Mouse (Mus musculus) hindbrain, embryonic 11.5 days (tissue): ENCODE results near the gene Clmn. TPM values are rescaled to one million over a fixed set of nuclear protein-coding genes. Genes with fewer than 3 reads are reported as not detected.
A peak's percentile ranks its signal among the peaks of the same experiment; 100 is the strongest.

Experiments
- ATAC-seq: fragments of 200-750 bp; cut with Nextera tagmentation; 2 replicates; pipeline ENCODE4 v1.8.0; 2017; ENCODE audit warnings: mild to moderate bottlenecking, moderate TSS enrichment, moderate library complexity; ENCODE audit not compliant: low FRiP score
- DNase-seq: peaks from one replicate; pipeline ENCODE4 v3.0.0-alpha.2; 2015; ENCODE audit warnings: low spot score
- H3K27ac ChIP-seq: fragments of 300-500 bp; sonication (generic); 2 replicates; pipeline ENCODE4 v1.5.1; 2014; ENCODE audit warnings: mild to moderate bottlenecking, low read depth, low read length
- H3K27me3 ChIP-seq: fragments of 300-500 bp; sonication (generic); 2 replicates; pipeline ENCODE4 v1.6.1; 2014; ENCODE audit warnings: mild to moderate bottlenecking, low read length, moderate library complexity, mixed read lengths; ENCODE audit not compliant: control insufficient read depth, insufficient read depth
- H3K36me3 ChIP-seq: fragments of 300-500 bp; sonication (generic); 2 replicates; pipeline ENCODE4 v1.6.1; 2014; ENCODE audit warnings: mild to moderate bottlenecking, low read length, moderate library complexity, mixed read lengths; ENCODE audit not compliant: control insufficient read depth, insufficient read depth
- H3K4me1 ChIP-seq: fragments of 300-500 bp; sonication (generic); replicated peaks from 2 replicates; pipeline ENCODE4 v1.6.1; 2014; ENCODE audit warnings: low read length, mixed read lengths; ENCODE audit not compliant: control insufficient read depth, insufficient read depth
- H3K4me2 ChIP-seq: fragments of 300-500 bp; sonication (generic); replicated peaks from 2 replicates; pipeline ENCODE4 v1.6.1; 2014; ENCODE audit warnings: mild to moderate bottlenecking, low read depth, low read length
- H3K4me3 ChIP-seq: fragments of 300-500 bp; sonication (generic); 2 replicates; pipeline ENCODE4 v1.5.1; 2014; ENCODE audit warnings: low read depth, low read length
- H3K9ac ChIP-seq: fragments of 300-500 bp; sonication (generic); 2 replicates; pipeline ENCODE4 v1.6.1; 2014; ENCODE audit warnings: low read depth, low read length
- H3K9me3 ChIP-seq: fragments of 300-500 bp; sonication (generic); 2 replicates; pipeline ENCODE4 v1.6.1; 2016; ENCODE audit warnings: low read length; ENCODE audit not compliant: control insufficient read depth
- WGBS: fragments of 180-500 bp; shearing (Covaris S2); extraction: QIAGEN DNeasy Blood & Tissue Kit; methylation state at CpG from one replicate; pipeline ENCODE4 v1.1.7; 2014; 5-methylcytosine and 5-hydroxymethylcytosine counted together
- polyA plus RNA-seq: library from polyadenylated mRNA; unstranded; fragments of >200 nt; fragmentation: Nextera tagmentation; extraction: Ambion mirVana; gene quantifications from 2 replicates; pipeline ENCODE4 v1.2.1, GENCODE M21; 2014

The Clmn gene
- polyA plus RNA-seq, 1 experiment from 2014 or later, result 4.3 TPM

- ATAC-seq, result no peak
- Histone ChIP-seq H3K36me3 (no peaks in the 10 kb centered on the region), H3K4me1 (no peaks in the 10 kb centered on the region), H3K9ac (no peak overlapping the region), H3K27me3 (no peaks in the 10 kb centered on the region), H3K9me3 (no peaks in the 10 kb centered on the region), H3K4me2 (no peak overlapping the region), H3K27ac (no peak overlapping the region), H3K4me3 (no peak overlapping the region)
- 95% methylated on average over 2 of the region's 2 CpGs for WGBS
- DNase-seq, result no peak
Measured at GRCm38 (mm10) chr12:104854826-104855225, 10.1 kb downstream of the Clmn start.

GRCm38 (mm10) chr12:104853374-104853773, 11.5 kb downstream of the Clmn start:
- H3K36me3 ChIP-seq, result no peaks in the 10 kb centered on the region
- no peaks in the 10 kb centered on the region for H3K9me3 ChIP-seq
- ATAC-seq, result no peak
- no peaks in the 10 kb centered on the region for H3K27me3 ChIP-seq
- H3K4me1 ChIP-seq, result no peaks in the 10 kb centered on the region
- DNase-seq, result no peak
- WGBS, result 85% methylated on average over 7 of the region's 7 CpGs
- no peak overlapping the region for H3K9ac ChIP-seq
- H3K4me2 ChIP-seq, result no peak overlapping the region
- no peak overlapping the region for H3K4me3 ChIP-seq
- H3K27ac ChIP-seq, result no peak overlapping the region

DNA sequence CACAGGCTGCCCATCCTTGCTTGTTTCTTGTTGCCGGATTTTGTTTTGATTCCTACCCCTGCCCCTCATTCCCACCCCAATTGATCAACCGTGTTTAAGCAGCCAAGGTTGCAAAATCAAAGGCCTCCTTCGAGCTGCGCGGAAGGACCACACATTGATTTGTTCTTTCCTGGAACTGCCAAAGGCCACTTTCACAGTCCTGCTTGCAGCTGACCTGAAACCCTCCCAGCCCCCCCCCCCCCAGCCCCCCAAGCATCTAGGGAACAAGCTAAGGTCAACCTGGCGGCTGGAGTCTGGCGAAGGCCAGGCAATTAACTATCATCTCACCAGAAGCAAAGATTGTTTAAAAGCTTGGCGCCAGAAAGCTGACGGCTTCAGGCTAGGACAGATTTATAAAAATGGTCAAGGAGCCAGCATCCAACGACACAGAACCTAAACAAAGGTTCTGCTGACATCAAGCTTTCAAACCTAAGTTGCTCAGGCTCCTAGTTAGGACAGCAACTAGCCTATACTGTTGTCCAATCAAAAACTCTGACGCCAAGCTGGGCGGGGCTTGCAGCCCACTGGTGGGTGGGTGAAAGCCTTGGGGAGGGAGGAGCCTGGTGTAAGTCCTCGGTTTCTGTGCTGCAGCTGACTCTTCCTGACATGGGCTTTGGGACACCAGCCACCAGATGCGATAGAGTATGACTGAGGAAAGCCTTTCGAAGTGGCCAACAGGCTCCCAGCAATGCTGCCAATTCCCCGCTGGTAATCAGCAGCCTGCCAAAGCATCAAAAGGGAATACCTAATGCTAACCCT, 13.0 kb downstream of the Clmn start:
- WGBS, result 31% methylated on average over 16 of the region's 16 CpGs
- Histone ChIP-seq H3K4me2 (no peak overlapping the region), H3K9me3 (no peaks in the 10 kb centered on the region), H3K27me3 (no peaks in the 10 kb centered on the region), H3K27ac (no peak overlapping the region), H3K36me3 (no peaks in the 10 kb centered on the region), H3K4me1 (no peaks in the 10 kb centered on the region), H3K4me3 (no peak overlapping the region), H3K9ac (no peak overlapping the region)
- peak; percentile 69 for DNase-seq
- peak; percentile 69; the same call in 1 of the 2 replicates for ATAC-seq

DNA sequence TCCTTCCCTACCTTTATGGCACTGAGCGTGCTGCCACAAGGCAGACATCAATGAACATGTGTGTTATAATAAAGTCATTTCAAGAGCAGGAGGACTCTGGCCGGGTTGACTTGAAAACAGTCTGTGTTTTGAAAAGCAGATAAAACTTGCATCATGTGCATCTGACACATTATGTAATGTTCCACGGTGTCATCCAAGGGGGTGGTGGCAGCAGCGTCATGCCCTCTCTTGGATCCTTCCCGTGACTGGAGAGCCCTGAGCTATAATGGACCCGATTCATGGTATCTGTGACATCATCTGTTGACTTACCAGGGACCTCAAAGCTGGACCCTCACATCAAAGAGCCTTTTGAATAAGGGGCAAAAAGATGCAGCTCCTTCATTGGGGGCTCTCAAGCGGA, 14.8 kb downstream of the Clmn start:
- Histone ChIP-seq H3K9ac (no peak overlapping the region), H3K27ac (no peak overlapping the region), H3K4me2 (no peak overlapping the region), H3K36me3 (no peaks in the 10 kb centered on the region), H3K27me3 (no peaks in the 10 kb centered on the region), H3K4me1 (no peaks in the 10 kb centered on the region), H3K4me3 (no peak overlapping the region), H3K9me3 (no peaks in the 10 kb centered on the region)
- DNase-seq (no peak), ATAC-seq (no peak)
- 92% methylated on average over 7 of the region's 7 CpGs for whole genome bisulfite sequencing

GRCm38 (mm10) chr12:104848667-104849066, 16.2 kb downstream of the Clmn start:
- DNase-seq (no peak), ATAC-seq (no peak)
- no peaks in the 10 kb centered on the region for H3K27me3 ChIP-seq
- no peaks in the 10 kb centered on the region for H3K9me3 ChIP-seq
- no peak overlapping the region for H3K27ac ChIP-seq
- no peaks in the 10 kb centered on the region for H3K4me1 ChIP-seq
- no peak overlapping the region for H3K9ac ChIP-seq
- H3K4me2 ChIP-seq, result no peak overlapping the region
- no peaks in the 10 kb centered on the region for H3K36me3 ChIP-seq
- H3K4me3 ChIP-seq, result no peak overlapping the region
- WGBS, result 92% methylated on average over 9 of the region's 9 CpGs

DNA sequence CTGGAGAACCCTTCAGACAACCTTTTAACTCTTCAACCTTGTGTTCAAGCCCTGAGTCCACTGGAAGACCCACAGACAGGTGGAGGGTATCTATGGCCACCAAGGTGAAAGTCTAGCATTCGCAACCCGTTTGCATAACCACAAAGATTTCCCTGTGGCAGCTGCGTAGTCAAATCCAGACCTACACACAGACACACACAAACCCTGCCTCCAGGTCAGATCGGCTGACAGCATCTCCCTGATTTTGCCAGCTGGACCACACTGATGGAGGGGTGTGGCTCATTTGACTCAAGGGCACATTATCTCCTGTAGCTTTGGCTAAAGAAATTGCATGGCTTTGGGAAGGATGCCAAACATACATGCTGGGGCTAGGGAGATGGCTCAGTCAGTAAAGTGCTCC, 17.6 kb downstream of the Clmn start:
- Histone ChIP-seq H3K9ac (no peak overlapping the region), H3K4me2 (no peak overlapping the region), H3K4me3 (no peak overlapping the region), H3K4me1 (no peaks in the 10 kb centered on the region), H3K36me3 (no peaks in the 10 kb centered on the region), H3K9me3 (no peaks in the 10 kb centered on the region), H3K27me3 (no peaks in the 10 kb centered on the region), H3K27ac (no peak overlapping the region)
- ATAC-seq, result no peak
- 91% methylated on average over 4 of the region's 4 CpGs for WGBS
- no peak for DNase-seq

- 0 out of 2 replicates have a peak, but pooled peaks have one; percentile 16 for ATAC-seq
- DNase-seq, result no peak
- no peak overlapping the region for H3K27ac ChIP-seq
- WGBS, result 4% methylated on average over 11 of the region's 11 CpGs
- no peaks in the 10 kb centered on the region for H3K36me3 ChIP-seq
- no peak overlapping the region for H3K4me3 ChIP-seq
- peak overlapping the region; percentile 22; the same call in 1 of the 2 replicates for H3K4me2 ChIP-seq
- H3K9ac ChIP-seq, result no peak overlapping the region
- no peaks in the 10 kb centered on the region for H3K4me1 ChIP-seq
- H3K27me3 ChIP-seq, result no peaks in the 10 kb centered on the region
- no peaks in the 10 kb centered on the region for H3K9me3 ChIP-seq
Measured at GRCm38 (mm10) chr12:104845707-104846106, 19.2 kb downstream of the Clmn start.

GRCm38 (mm10) chr12:104844989-104845388, 19.9 kb downstream of the Clmn start:
- H3K4me2 ChIP-seq, result no peak overlapping the region
- no peaks in the 10 kb centered on the region for H3K36me3 ChIP-seq
- no peak overlapping the region for H3K4me3 ChIP-seq
- WGBS, result 48% methylated on average over 4 of the region's 4 CpGs
- no peaks in the 10 kb centered on the region for H3K4me1 ChIP-seq
- no peak overlapping the region for H3K27ac ChIP-seq
- H3K27me3 ChIP-seq, result no peaks in the 10 kb centered on the region
- ATAC-seq (0 out of 2 replicates have a peak, but pooled peaks have one; percentile 28), DNase-seq (no peak)
- no peak overlapping the region for H3K9ac ChIP-seq
- no peaks in the 10 kb centered on the region for H3K9me3 ChIP-seq

GRCm38 (mm10) chr12:104844279-104844678, 20.6 kb downstream of the Clmn start:
- no peak overlapping the region for H3K27ac ChIP-seq
- H3K4me2 ChIP-seq, result no peak overlapping the region
- no peaks in the 10 kb centered on the region for H3K4me1 ChIP-seq
- H3K4me3 ChIP-seq, result no peak overlapping the region
- ATAC-seq, result no peak
- no peak overlapping the region for H3K9ac ChIP-seq
- DNase-seq, result no peak
- WGBS, result 67% methylated on average over 4 of the region's 4 CpGs
- no peaks in the 10 kb centered on the region for H3K9me3 ChIP-seq
- no peaks in the 10 kb centered on the region for H3K36me3 ChIP-seq
- no peaks in the 10 kb centered on the region for H3K27me3 ChIP-seq
